Mouse (Mus musculus) megakaryocyte, embryonic 14.5 days (primary cell): Measurements from ENCODE around the gene 1190005I06Rik. TPM values are rescaled to one million over a fixed set of nuclear protein-coding genes. Genes with fewer than 3 reads are reported as not detected.
A peak's percentile ranks its signal among the peaks of the same experiment; 100 is the strongest.

Source experiments
- H3K27me3 ChIP-seq: replicated peaks from 2 replicates; pipeline ENCODE3; 2012; ENCODE audit warnings: inconsistent platforms
- H3K36me3 ChIP-seq: replicated peaks from 2 replicates; pipeline ENCODE3; 2012; ENCODE audit warnings: low read length, inconsistent platforms, mixed read lengths
- H3K4me1 ChIP-seq: 2 replicates; pipeline ENCODE4 v1.6.1; 2012; ENCODE audit warnings: inconsistent platforms
- H3K4me3 ChIP-seq: replicated peaks from 2 replicates; pipeline ENCODE3; 2012; ENCODE audit warnings: moderate library complexity, mild to moderate bottlenecking, inconsistent platforms
- H3K9me3 ChIP-seq: 2 replicates; pipeline ENCODE4 v1.6.1; 2012; ENCODE audit warnings: inconsistent platforms
- FLI1 ChIP-seq: IDR thresholded peaks from 2 replicates; pipeline ENCODE4 v1.6.1; 2012; ENCODE audit warnings: low read length, inconsistent platforms, mixed read lengths
- GATA1 ChIP-seq: IDR thresholded peaks from 3 replicates; pipeline ENCODE4 v1.6.1; 2012; ENCODE audit warnings: mixed read lengths, low read length, inconsistent platforms, borderline replicate concordance
- polyA plus RNA-seq: library from polyadenylated mRNA; stranded (reverse); fragments of >175 nt; gene quantifications from 2 replicates; pipeline ENCODE4 v1.2.3, GENCODE M21; 2012; ENCODE audit warnings: low replicate concordance; ENCODE audit not compliant: insufficient read depth

Gene 1190005I06Rik
- polyA plus RNA-seq, 1 experiment = 3.6 TPM

- Histone ChIP-seq H3K4me3 (no peak overlapping the region), H3K4me1 (peaks cover 98% of the 10 kb centered on the region), H3K9me3 (no peaks in the 10 kb centered on the region), H3K36me3 (peaks cover 100% of the 10 kb centered on the region), H3K27me3 (no peaks in the 10 kb centered on the region)
- no peak for TF ChIP-seq FLI1
- TF ChIP-seq GATA1 = no peak
Observed at GRCm38 (mm10) chr8:120569123-120569522, 78.3 kb downstream of the 1190005I06Rik start.

DNA sequence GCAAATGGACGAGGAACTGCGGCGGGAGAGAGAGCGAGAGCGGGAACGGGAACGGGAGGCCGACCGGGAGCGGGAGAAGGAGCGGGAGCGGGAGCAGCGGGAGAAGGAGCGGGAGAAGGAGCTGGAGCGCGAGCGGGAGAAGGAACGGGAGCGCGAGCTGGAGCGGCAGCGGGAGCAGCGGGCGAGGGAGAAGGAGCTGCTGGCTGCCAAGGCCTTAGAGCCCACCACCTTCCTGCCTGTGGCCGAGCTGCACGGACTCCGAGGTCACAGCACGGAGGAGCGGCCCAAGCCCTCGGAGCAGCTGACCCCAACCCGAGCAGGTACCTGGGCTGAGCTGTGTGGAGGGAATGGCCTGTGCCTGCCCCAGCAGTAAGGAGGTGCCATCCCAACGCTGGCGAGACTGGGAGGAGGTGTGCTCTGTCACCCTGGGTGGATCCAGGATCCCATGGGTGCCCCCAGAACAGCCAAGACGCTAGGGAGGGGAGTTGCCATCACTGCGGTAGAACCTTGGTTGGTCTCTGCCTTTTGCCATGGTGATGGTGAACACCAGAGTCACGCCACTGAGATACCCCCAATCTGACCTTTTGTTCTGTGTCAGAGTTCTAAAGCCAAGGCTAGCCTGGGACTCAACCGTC, 79.2 kb downstream of the 1190005I06Rik start:
- no peaks in the 10 kb centered on the region for H3K27me3 ChIP-seq
- H3K36me3 ChIP-seq = peaks cover 100% of the 10 kb centered on the region
- no peak overlapping the region for H3K4me3 ChIP-seq
- H3K9me3 ChIP-seq = no peaks in the 10 kb centered on the region
- H3K4me1 ChIP-seq = peaks cover 100% of the 10 kb centered on the region
- no peak for TF ChIP-seq FLI1
- TF ChIP-seq GATA1 = no peak

DNA sequence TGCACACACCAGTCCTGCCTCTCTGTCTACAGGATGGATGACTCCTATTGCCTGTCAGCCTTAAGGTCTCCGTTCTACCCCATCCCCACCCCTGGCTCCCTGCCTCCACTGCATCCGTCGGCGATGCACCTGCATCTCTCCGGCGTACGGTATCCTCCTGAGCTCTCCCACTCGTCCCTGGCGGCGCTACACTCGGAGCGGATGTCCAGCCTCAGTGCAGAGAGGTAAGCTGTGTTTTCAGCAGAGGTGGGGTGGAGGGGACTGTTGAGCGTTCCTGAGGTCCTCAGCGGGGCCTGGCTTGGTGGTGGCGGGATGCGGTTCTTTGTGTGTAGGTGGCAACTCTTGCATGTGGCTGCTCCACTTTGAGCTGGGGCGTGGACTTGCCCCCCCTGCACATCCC, 79.7 kb downstream of the 1190005I06Rik start:
- Histone ChIP-seq H3K9me3 (no peaks in the 10 kb centered on the region), H3K36me3 (peaks cover 100% of the 10 kb centered on the region), H3K27me3 (no peaks in the 10 kb centered on the region), H3K4me3 (no peak overlapping the region), H3K4me1 (peaks cover 100% of the 10 kb centered on the region)
- TF ChIP-seq GATA1 (no peak), FLI1 (no peak)

DNA sequence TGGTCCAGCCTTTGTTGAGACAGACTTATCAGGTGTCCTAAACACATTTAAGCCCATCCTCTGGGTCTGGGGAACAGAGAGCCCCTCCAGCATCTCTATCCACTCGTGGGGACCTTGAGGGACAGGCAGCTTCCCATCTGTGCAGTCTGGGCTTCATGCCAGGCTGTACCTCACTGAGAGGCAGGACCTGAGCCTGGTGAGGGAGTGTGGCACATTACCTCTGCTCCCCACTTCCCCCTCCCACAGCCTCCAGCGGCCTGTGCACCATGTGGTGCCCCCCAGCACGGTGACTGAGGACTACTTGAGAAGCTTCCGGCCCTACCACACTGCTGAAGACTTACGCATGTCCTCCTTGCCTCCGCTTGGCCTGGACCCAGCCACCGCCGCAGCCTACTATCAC, 80.8 kb downstream of the 1190005I06Rik start:
- no peak for TF ChIP-seq FLI1
- TF ChIP-seq GATA1 = no peak
- H3K36me3 ChIP-seq = peaks cover 100% of the 10 kb centered on the region
- no peaks in the 10 kb centered on the region for H3K27me3 ChIP-seq
- H3K4me3 ChIP-seq = peak overlapping the region; percentile 2
- peaks cover 100% of the 10 kb centered on the region for H3K4me1 ChIP-seq
- no peaks in the 10 kb centered on the region for H3K9me3 ChIP-seq

- H3K9me3 ChIP-seq = no peaks in the 10 kb centered on the region
- no peaks in the 10 kb centered on the region for H3K27me3 ChIP-seq
- peak overlapping the region; percentile 69 for H3K4me3 ChIP-seq
- H3K36me3 ChIP-seq = peaks cover 100% of the 10 kb centered on the region
- no peak for TF ChIP-seq FLI1
- TF ChIP-seq GATA1 = no peak
- H3K4me1 ChIP-seq = peaks cover 100% of the 10 kb centered on the region
Observed at GRCm38 (mm10) chr8:120565151-120565711, 82.2 kb downstream of the 1190005I06Rik start.

GRCm38 (mm10) chr8:120563851-120564837, 83.3 kb downstream of the 1190005I06Rik start:
- Histone ChIP-seq H3K4me1 (peaks cover 100% of the 10 kb centered on the region), H3K4me3 (peak overlapping the region; percentile 77), H3K27me3 (no peaks in the 10 kb centered on the region), H3K36me3 (peaks cover 100% of the 10 kb centered on the region), H3K9me3 (no peaks in the 10 kb centered on the region)
- no peak for TF ChIP-seq FLI1
- TF ChIP-seq GATA1 = no peak

GRCm38 (mm10) chr8:120563348-120563724, 84.1 kb downstream of the 1190005I06Rik start:
- H3K36me3 ChIP-seq = peaks cover 100% of the 10 kb centered on the region
- no peaks in the 10 kb centered on the region for H3K27me3 ChIP-seq
- no peaks in the 10 kb centered on the region for H3K9me3 ChIP-seq
- peak overlapping the region; percentile 77 for H3K4me3 ChIP-seq
- H3K4me1 ChIP-seq = peaks cover 100% of the 10 kb centered on the region
- TF ChIP-seq GATA1 (no peak), FLI1 (no peak)

DNA sequence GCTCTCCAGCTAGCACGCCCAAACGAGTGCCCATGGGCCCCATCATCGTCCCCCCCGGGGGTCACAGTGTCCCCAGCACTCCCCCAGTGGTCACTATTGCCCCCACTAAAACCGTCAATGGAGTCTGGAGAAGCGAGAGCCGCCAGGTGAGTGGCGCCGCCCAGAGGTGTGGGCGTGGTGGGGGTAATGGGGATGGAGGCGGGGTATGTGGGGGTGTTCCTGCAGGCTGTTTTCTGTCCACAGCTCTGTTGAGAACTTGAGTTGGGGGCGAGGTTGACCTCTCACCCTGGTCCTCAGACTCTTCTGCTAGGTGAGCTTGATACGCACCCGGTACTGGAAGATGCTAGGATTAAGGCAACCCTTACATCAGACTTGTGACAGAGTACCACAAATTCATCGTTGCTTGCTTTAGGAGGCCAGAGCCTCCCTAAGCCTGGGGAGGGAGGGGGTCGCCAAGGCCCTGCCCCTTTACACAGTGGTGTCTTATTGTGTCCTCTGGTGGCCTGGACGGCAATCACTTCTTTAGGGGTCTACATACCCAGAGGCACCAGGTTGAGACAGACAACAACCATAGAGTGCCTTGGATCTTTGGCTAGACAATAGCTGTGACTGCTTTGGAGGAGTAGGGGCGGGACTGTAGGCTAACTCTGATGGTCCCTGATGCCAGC, 84.6 kb downstream of the 1190005I06Rik start:
- Histone ChIP-seq H3K36me3 (peaks cover 100% of the 10 kb centered on the region), H3K4me3 (peak overlapping the region; percentile 71), H3K9me3 (no peaks in the 10 kb centered on the region), H3K4me1 (peaks cover 100% of the 10 kb centered on the region), H3K27me3 (no peaks in the 10 kb centered on the region)
- TF ChIP-seq FLI1 (no peak), GATA1 (no peak)
